Mouse (Mus musculus) cerebellum, adult 11-12 months (tissue): ENCODE results near the gene Kctd20.
A peak's percentile ranks its signal among the peaks of the same experiment; 100 is the strongest.

ENCODE experiments used
- DNase-seq: peaks from one replicate; pipeline ENCODE4 v3.0.0; 2022

The Kctd20 gene

GRCm38 (mm10) chr17:28951831-28952799 is at the start of gene Kctd20:
Kctd20 (plus strand) TSS chr17:28951950.
- DNase-seq: peak; percentile 94

GRCm38 (mm10) chr17:28904546-28905376 is 47.0 kb upstream of the Kctd20 start:
- peak; percentile 45 for DNase-seq

GRCm38 (mm10) chr17:28905377-28905916 is 46.3 kb upstream of the Kctd20 start:
- no peak for DNase-seq

GRCm38 (mm10) chr17:28907959-28908358 is 43.8 kb upstream of the Kctd20 start:
- no peak for DNase-seq

- DNase-seq: no peak
These were observed 42.4 kb upstream of the Kctd20 start for GRCm38 (mm10) chr17:28909252-28909941.

GRCm38 (mm10) chr17:28910139-28910538 is 41.6 kb upstream of the Kctd20 start:
- no peak for DNase-seq

- DNase-seq: no peak
These were observed 38.5 kb upstream of the Kctd20 start for GRCm38 (mm10) chr17:28913200-28913599.

GRCm38 (mm10) chr17:28913940-28914339 is 37.8 kb upstream of the Kctd20 start:
- DNase-seq: no peak

- no peak for DNase-seq
These were observed 36.6 kb upstream of the Kctd20 start, which contains the start of gene 4930539E08Rik for GRCm38 (mm10) chr17:28915060-28915628. 4930539E08Rik (minus strand) TSS chr17:28915324.

- no peak for DNase-seq
These were observed 35.2 kb upstream of the Kctd20 start for GRCm38 (mm10) chr17:28916520-28916919.

- no peak for DNase-seq
These were observed 30.7 kb upstream of the Kctd20 start for GRCm38 (mm10) chr17:28921086-28921485.

- no peak for DNase-seq
These were observed 29.7 kb upstream of the Kctd20 start for GRCm38 (mm10) chr17:28922096-28922495.

- DNase-seq: no peak
These were observed 26.7 kb upstream of the Kctd20 start for GRCm38 (mm10) chr17:28924957-28925595.

GRCm38 (mm10) chr17:28926380-28926779 is 25.4 kb upstream of the Kctd20 start:
- DNase-seq: peak; percentile 74

GRCm38 (mm10) chr17:28926866-28927635 is 24.7 kb upstream of the Kctd20 start:
- no peak for DNase-seq

GRCm38 (mm10) chr17:28928004-28928403 is 23.7 kb upstream of the Kctd20 start:
- no peak for DNase-seq

GRCm38 (mm10) chr17:28929369-28929768 is 22.4 kb upstream of the Kctd20 start:
- no peak for DNase-seq

GRCm38 (mm10) chr17:28930392-28931074 is 21.2 kb upstream of the Kctd20 start:
- no peak for DNase-seq

- no peak for DNase-seq
These were observed 20.1 kb upstream of the Kctd20 start for GRCm38 (mm10) chr17:28931436-28932211.
